Mouse (Mus musculus) limb, embryonic 14.5 days (tissue): Measurements from ENCODE around the gene Gm9821. TPM values are rescaled to one million over a fixed set of nuclear protein-coding genes. Genes with fewer than 3 reads are reported as not detected.

Source experiments
- ATAC-seq: fragments of 200-750 bp; cut with Nextera tagmentation; 2 replicates; pipeline ENCODE4 v1.8.0; 2017; ENCODE audit warnings: low read depth, moderate number of reproducible peaks, moderate TSS enrichment; ENCODE audit not compliant: low FRiP score
- DNase-seq: peaks from one replicate; pipeline ENCODE4 v3.0.0-alpha.2; 2015; ENCODE audit warnings: low spot score
- H3K27ac ChIP-seq: fragments of 300-500 bp; sonication (generic); replicated peaks from 2 replicates; pipeline ENCODE4 v1.5.1; 2014; ENCODE audit warnings: low read depth, mild to moderate bottlenecking, low read length, moderate library complexity, mixed read lengths
- H3K27me3 ChIP-seq: fragments of 300-500 bp; sonication (generic); 2 replicates; pipeline ENCODE4 v1.6.1; 2014; ENCODE audit warnings: low read length, mixed read lengths; ENCODE audit not compliant: control insufficient read depth, insufficient read depth
- H3K36me3 ChIP-seq: fragments of 300-500 bp; sonication (generic); 2 replicates; pipeline ENCODE4 v1.6.1; 2014; ENCODE audit warnings: mild to moderate bottlenecking, low read length, moderate library complexity, mixed read lengths; ENCODE audit not compliant: control insufficient read depth, insufficient read depth
- H3K4me1 ChIP-seq: fragments of 300-500 bp; sonication (generic); 2 replicates; pipeline ENCODE4 v1.6.1; 2014; ENCODE audit warnings: antibody characterized with exemption, low read length, mixed read lengths; ENCODE audit not compliant: control insufficient read depth, insufficient read depth
- H3K4me2 ChIP-seq: fragments of 300-500 bp; sonication (generic); replicated peaks from 2 replicates; pipeline ENCODE4 v1.6.1; 2014; ENCODE audit warnings: low read depth, mild to moderate bottlenecking, low read length, moderate library complexity; ENCODE audit not compliant: severe bottlenecking
- H3K4me3 ChIP-seq: fragments of 300-500 bp; sonication (generic); replicated peaks from 2 replicates; pipeline ENCODE4 v1.5.1; 2014; ENCODE audit warnings: low read length
- H3K9ac ChIP-seq: fragments of 300-500 bp; sonication (generic); 2 replicates; pipeline ENCODE4 v1.6.1; 2014; ENCODE audit warnings: mild to moderate bottlenecking, low read depth, low read length, moderate library complexity; ENCODE audit not compliant: severe bottlenecking
- H3K9me3 ChIP-seq: fragments of 300-500 bp; sonication (generic); 2 replicates; pipeline ENCODE4 v1.6.1; 2016; ENCODE audit warnings: low read length; ENCODE audit not compliant: control insufficient read depth
- POLR2A ChIP-seq: fragments of 200-500 bp; IDR thresholded peaks from 2 replicates; pipeline ENCODE4 v1.8.0; 2012; ENCODE audit warnings: inconsistent platforms, mild to moderate bottlenecking, moderate library complexity, borderline replicate concordance; ENCODE audit not compliant: insufficient read depth, insufficient read length; ENCODE audit errors: extremely low read depth
- WGBS: fragments of 180-500 bp; shearing (Covaris S2); extraction: QIAGEN DNeasy Blood & Tissue Kit; methylation state at CpG from one replicate; pipeline ENCODE4 v1.1.7; 2014; 5-methylcytosine and 5-hydroxymethylcytosine counted together
- microRNA-seq: library from miRNA; unstranded; fragments of <30 nt; microRNA quantifications from one replicate; pipeline ENCODE4, GENCODE M21; 2016
- polyA plus RNA-seq, 2 experiments: library from polyadenylated mRNA; depleted of rRNA in 1 of 2; stranded (reverse) in 1 of 2; unstranded in 1 of 2; fragments of >200 nt; fragmentation: Nextera tagmentation in 1 of 2; extraction: Ambion mirVana in 1 of 2; gene quantifications; 2 replicates each; pipeline versions ENCODE4 v1.2.1 to v1.2.3; 2012 to 2014

Gm9821 gene
- polyA plus RNA-seq, 2 experiments, result 0.56 TPM; not detected in 1

- no peak overlapping the region for H3K9ac ChIP-seq
- H3K9me3 ChIP-seq, result no peaks in the 10 kb centered on the region
- TF ChIP-seq POLR2A, result no peak
- H3K4me2 ChIP-seq, result no peak overlapping the region
- no peak for ATAC-seq
- 75% methylated on average over 5 of the region's 5 CpGs for WGBS
- no peak overlapping the region for H3K27ac ChIP-seq
- H3K4me3 ChIP-seq, result no peak overlapping the region
- no peaks in the 10 kb centered on the region for H3K27me3 ChIP-seq
- H3K36me3 ChIP-seq, result peaks cover 7% of the 10 kb centered on the region
- no peaks in the 10 kb centered on the region for H3K4me1 ChIP-seq
- DNase-seq, result no peak
These were observed 50.5 kb downstream of the Gm9821 start for GRCm38 (mm10) chr2:91996006-91996405.

Small RNA genes lying within 50 kb of the gene (microRNA-seq; reads per million reads assigned to microRNA genes)
- gene Mir6999, result not detected

Other genes with a start within 250 kb of the Gm9821 start
- gene Atg13, start 235.1 kb upstream of the Gm9821 start, polyA plus RNA-seq (2012; rRNA removed), result 32.4 and 36.6 TPM in 2 replicates
- 30.8 and 33.2 TPM in 2 replicates for gene Atg13, start 235.1 kb upstream of the Gm9821 start, polyA plus RNA-seq (2014; fragmentation: Nextera tagmentation; extraction: Ambion mirVana)
- gene Harbi1, start 234.9 kb upstream of the Gm9821 start, polyA plus RNA-seq (2012; rRNA removed), result 8.1 and 9.2 TPM in 2 replicates
- gene Harbi1, start 234.9 kb upstream of the Gm9821 start, polyA plus RNA-seq (2014; fragmentation: Nextera tagmentation; extraction: Ambion mirVana), result 15.0 and 17.8 TPM in 2 replicates
- gene Ambra1, start 215.6 kb upstream of the Gm9821 start, polyA plus RNA-seq (2012; rRNA removed), result 23.4 and 28.0 TPM in 2 replicates
- 16.4 and 21.0 TPM in 2 replicates for gene Ambra1, start 215.6 kb upstream of the Gm9821 start, polyA plus RNA-seq (2014; fragmentation: Nextera tagmentation; extraction: Ambion mirVana)
- 0.47 and 0.88 TPM in 2 replicates for gene Chrm4, start 18.5 kb upstream of the Gm9821 start, polyA plus RNA-seq (2012; rRNA removed)
- gene Chrm4, start 18.5 kb upstream of the Gm9821 start, polyA plus RNA-seq (2014; fragmentation: Nextera tagmentation; extraction: Ambion mirVana), result 0.17 and 0.32 TPM in 2 replicates
- gene Mdk, start 13.4 kb upstream of the Gm9821 start, polyA plus RNA-seq (2012; rRNA removed), result 1,140 and 1,381 TPM in 2 replicates
- gene Mdk, start 13.4 kb upstream of the Gm9821 start, polyA plus RNA-seq (2014; fragmentation: Nextera tagmentation; extraction: Ambion mirVana), result 1,171 and 1,392 TPM in 2 replicates
- 97.1 and 109 TPM in 2 replicates for gene Dgkz, start 30.2 kb downstream of the Gm9821 start, polyA plus RNA-seq (2012; rRNA removed)
- 40.4 and 42.4 TPM in 2 replicates for gene Dgkz, start 30.2 kb downstream of the Gm9821 start, polyA plus RNA-seq (2014; fragmentation: Nextera tagmentation; extraction: Ambion mirVana)
- gene Creb3l1, start 78.8 kb downstream of the Gm9821 start, polyA plus RNA-seq (2012; rRNA removed), result 28.5 and 35.0 TPM in 2 replicates
- 31.3 and 37.5 TPM in 2 replicates for gene Creb3l1, start 78.8 kb downstream of the Gm9821 start, polyA plus RNA-seq (2014; fragmentation: Nextera tagmentation; extraction: Ambion mirVana)
- gene Phf21a, start 147.4 kb downstream of the Gm9821 start, polyA plus RNA-seq (2012; rRNA removed), result 96.0 and 119 TPM in 2 replicates
- gene Phf21a, start 147.4 kb downstream of the Gm9821 start, polyA plus RNA-seq (2014; fragmentation: Nextera tagmentation; extraction: Ambion mirVana), result 37.2 and 38.2 TPM in 2 replicates